Mouse (Mus musculus) brain, embryonic 14.5 days (tissue): Measurements from ENCODE around the gene Oard1. TPM values are rescaled to one million over a fixed set of nuclear protein-coding genes. Genes with fewer than 3 reads are reported as not detected.

Experiments used
- DNase-seq: peaks from one replicate; pipeline ENCODE4 v3.0.0-alpha.2; 2011; ENCODE audit warnings: low read depth
- CTCF ChIP-seq: fragments of 200-500 bp; IDR thresholded peaks from 2 replicates; pipeline ENCODE4 v1.5.1; 2012; ENCODE audit warnings: inconsistent platforms, mild to moderate bottlenecking, moderate library complexity, borderline replicate concordance; ENCODE audit not compliant: insufficient read depth, insufficient read length; ENCODE audit errors: extremely low read depth
- POLR2A ChIP-seq: fragments of 200-500 bp; IDR thresholded peaks from 2 replicates; pipeline ENCODE4 v1.6.1; 2012; ENCODE audit warnings: mild to moderate bottlenecking, inconsistent platforms, borderline replicate concordance; ENCODE audit not compliant: poor library complexity, insufficient read depth, insufficient read length, severe bottlenecking; ENCODE audit errors: extremely low read depth
- polyA plus RNA-seq: library from polyadenylated mRNA; depleted of rRNA; stranded (reverse); fragments of >200 nt; gene quantifications from 2 replicates; pipeline ENCODE4 v1.2.3, GENCODE M21; 2012; rRNA removed

Gene Oard1
- 24.1 and 32.8 TPM in 2 replicates for polyA plus RNA-seq

DNA sequence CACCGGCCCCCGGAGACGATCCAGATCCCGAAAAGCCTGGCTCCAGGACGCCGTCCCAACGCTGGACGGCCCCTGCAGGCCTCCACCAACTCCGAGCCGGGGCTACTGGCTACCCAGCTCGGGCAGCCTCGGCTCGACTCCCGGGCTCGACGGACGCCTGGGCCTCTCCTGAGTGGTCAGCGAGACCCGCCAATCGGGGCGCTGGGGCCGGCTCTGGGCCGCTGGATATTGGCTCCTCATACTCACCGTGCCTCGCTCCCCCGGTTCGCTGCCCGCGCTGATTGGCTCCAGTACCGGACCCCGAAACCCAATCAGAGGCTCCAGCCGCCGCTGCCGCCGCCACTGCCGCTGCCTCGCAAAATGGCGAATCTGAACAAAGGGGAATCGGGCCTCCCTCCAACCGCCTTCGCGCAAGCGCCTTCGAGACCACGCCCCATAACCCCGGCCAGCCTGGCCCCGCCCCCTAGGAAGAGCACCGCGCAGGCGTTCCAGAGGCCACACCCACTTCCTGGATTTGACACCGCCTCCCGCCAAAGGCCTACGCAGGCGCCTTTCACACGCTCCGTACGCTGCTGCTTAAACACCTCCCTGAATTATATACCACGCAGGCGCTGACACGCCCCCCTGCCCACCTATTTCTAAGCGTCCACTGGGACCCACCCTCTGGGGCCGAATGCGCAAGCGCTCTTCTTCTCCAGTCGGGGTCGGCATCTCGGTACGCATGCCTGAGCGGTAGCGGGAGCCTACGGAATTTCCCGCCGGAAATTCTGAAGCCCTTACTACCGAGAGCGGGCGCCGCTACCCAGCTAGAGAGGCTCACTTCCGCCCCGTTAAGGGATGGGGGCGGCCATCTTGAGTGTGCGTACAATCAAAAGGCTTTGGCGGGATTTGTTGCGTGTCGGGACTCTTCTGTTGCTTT, at the start of gene Oard1, which contains the start of gene Nfya:
Gene Oard1, plus strand, starts transcription at position 635 of the 919 bp plus-strand sequence.
Gene Nfya, minus strand, starts transcription at position 527 of the 919 bp plus-strand sequence.
- TF ChIP-seq CTCF (no peak), POLR2A (peak; percentile 92)

GRCm38 (mm10) chr17:48360462-48360861, 49.4 kb upstream of the Oard1 start:
- TF ChIP-seq POLR2A = no peak
- TF ChIP-seq CTCF = no peak
- DNase-seq = no peak

More for the DNA sequence above, at the start of gene Oard1, which contains the start of gene Nfya:
- peak; percentile 100 for DNase-seq

DNA sequence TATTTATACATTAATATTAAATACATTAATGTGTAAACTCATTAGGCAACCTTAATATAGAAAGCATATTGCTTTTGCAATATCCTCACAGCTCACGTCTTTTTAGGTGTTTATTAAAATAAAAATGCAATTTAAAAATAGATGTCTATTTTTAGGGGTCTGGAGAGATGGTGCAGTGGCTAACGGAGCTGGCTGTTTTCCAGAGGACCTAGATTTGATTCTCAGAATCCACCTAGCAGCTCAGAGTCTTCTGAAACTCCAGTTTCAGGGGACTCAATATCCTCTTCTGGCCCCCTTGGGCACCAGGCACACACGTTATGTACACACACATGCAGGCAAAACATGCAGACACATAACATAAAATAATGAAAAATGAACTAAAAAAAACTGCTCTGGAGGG, 47.5 kb upstream of the Oard1 start:
- DNase-seq = no peak

GRCm38 (mm10) chr17:48362966-48363365, 46.8 kb upstream of the Oard1 start:
- DNase-seq = peak; percentile 76
- TF ChIP-seq CTCF = no peak
- TF ChIP-seq POLR2A = no peak

More for the DNA sequence above, 47.5 kb upstream of the Oard1 start:
- TF ChIP-seq CTCF (no peak), POLR2A (no peak)

- DNase-seq = no peak
- no peak for TF ChIP-seq POLR2A
- TF ChIP-seq CTCF = no peak
These were observed 46.3 kb upstream of the Oard1 start for GRCm38 (mm10) chr17:48363421-48363965.

- TF ChIP-seq POLR2A = no peak
- no peak for DNase-seq
These were observed 44.2 kb upstream of the Oard1 start for GRCm38 (mm10) chr17:48365511-48366155.

DNA sequence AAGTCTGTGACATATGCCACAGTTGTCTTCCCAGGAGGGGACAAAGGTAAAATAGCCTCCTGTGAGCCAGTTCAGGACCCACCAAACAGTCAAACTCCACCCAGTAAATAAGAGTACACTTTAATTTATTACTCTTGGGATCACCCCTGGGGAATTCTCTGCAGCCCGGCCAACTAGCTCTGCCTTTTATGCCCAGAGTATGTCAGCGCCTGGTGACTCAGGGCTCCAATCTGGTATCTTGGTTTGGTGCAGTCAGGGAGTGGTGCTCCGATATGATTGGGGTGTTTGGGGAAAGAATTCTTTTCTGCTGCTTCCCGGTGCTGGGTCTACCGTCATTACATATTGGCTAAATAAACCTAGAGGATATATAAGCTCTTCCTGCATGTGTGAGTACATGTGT, 43.0 kb upstream of the Oard1 start:
- no peak for DNase-seq
- TF ChIP-seq CTCF = no peak
- TF ChIP-seq POLR2A = no peak

DNA sequence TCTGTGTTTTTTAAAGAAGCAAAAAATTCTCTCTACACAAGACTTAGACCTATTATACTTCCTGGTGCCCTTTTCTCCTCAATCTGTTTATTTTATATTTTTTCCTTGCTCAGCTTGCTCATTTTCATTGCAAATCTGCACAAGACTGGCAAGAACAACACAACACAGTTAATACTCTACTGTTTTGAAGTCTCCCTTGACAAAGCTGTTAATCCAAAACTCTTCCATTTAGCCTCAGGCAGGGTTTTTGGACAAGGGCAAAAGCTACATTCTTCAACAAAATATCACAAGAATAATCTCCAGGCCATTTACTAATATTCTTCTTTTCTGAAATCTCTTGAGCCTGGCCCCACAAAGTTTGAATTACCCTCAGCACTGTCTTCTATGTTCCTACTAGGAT, 38.2 kb upstream of the Oard1 start:
- no peak for TF ChIP-seq POLR2A
- TF ChIP-seq CTCF = no peak
- no peak for DNase-seq

GRCm38 (mm10) chr17:48372987-48373386, 36.8 kb upstream of the Oard1 start:
- TF ChIP-seq POLR2A (no peak), CTCF (no peak)
- no peak for DNase-seq

DNA sequence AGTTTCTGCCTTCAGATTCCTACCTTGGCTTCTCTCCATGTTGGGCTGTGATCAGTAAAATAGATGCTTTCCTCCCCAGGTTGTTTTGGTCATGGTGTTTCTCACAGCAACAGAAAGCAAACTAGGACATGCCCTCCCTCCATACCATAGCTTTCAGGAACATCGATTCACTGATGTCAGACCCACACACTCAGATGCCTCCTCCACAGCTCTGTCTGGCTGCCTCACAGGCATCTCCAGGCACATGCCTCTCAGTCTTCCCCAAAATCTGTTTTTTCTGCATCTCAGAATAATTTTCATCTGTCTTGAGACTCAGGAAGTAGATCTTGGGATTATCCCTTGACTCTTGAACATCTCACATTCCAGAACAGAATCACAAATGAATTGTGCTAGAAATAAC, 33.7 kb upstream of the Oard1 start:
- no peak for DNase-seq
- no peak for TF ChIP-seq CTCF
- TF ChIP-seq POLR2A = no peak

DNA sequence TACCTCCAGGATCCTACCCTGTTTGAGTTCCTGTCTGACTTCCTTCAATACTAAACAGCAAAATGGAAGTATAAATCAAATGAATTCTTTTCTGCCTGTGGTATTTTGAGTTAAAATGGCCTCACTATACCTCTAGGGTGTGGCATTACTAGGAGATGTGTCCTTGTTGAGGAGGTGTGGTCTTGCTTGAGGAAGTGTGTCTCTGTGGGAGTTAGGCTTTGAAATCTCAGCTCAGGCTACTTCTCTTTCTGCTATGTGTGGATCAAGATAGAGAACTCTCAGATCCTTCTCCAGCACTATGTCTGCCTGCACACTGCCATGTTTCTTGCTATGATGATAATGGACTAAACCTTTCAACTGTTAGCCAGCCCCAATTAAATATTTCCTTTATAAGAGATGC, 30.8 kb upstream of the Oard1 start:
- no peak for DNase-seq
- TF ChIP-seq POLR2A (no peak), CTCF (no peak)
